Mouse (Mus musculus) limb, embryonic 11.5 days (tissue): Measurements from ENCODE around the gene Fam219b. TPM values are rescaled to one million over a fixed set of nuclear protein-coding genes. Genes with fewer than 3 reads are reported as not detected.
A peak's percentile ranks its signal among the peaks of the same experiment; 100 is the strongest.

Experiments used
- ATAC-seq: fragments of 200-750 bp; cut with Nextera tagmentation; 2 replicates; pipeline ENCODE4 v1.8.0; 2017; ENCODE audit warnings: low read depth; ENCODE audit not compliant: insufficient number of reproducible peaks, low FRiP score, low TSS enrichment
- DNase-seq: peaks from one replicate; pipeline ENCODE4 v3.0.0-alpha.2; 2015; ENCODE audit warnings: low spot score
- H3K27ac ChIP-seq: fragments of 300-500 bp; sonication (generic); replicated peaks from 2 replicates; pipeline ENCODE4 v1.5.1; 2014; ENCODE audit warnings: low read depth, mild to moderate bottlenecking, low read length
- H3K27me3 ChIP-seq: fragments of 300-500 bp; sonication (generic); 2 replicates; pipeline ENCODE4 v1.6.1; 2014; ENCODE audit warnings: mild to moderate bottlenecking, low read length, mixed read lengths; ENCODE audit not compliant: control insufficient read depth, insufficient read depth
- H3K36me3 ChIP-seq: fragments of 300-500 bp; sonication (generic); 2 replicates; pipeline ENCODE4 v1.6.1; 2014; ENCODE audit warnings: mild to moderate bottlenecking, low read length, moderate library complexity, mixed read lengths; ENCODE audit not compliant: control insufficient read depth, insufficient read depth
- H3K4me1 ChIP-seq: fragments of 300-500 bp; sonication (generic); 2 replicates; pipeline ENCODE4 v1.6.1; 2014; ENCODE audit warnings: low read length, mixed read lengths; ENCODE audit not compliant: control insufficient read depth, insufficient read depth
- H3K4me2 ChIP-seq: fragments of 300-500 bp; sonication (generic); 2 replicates; pipeline ENCODE4 v1.6.1; 2014; ENCODE audit warnings: low read depth, mild to moderate bottlenecking, moderate library complexity; ENCODE audit not compliant: severe bottlenecking
- H3K4me3 ChIP-seq: fragments of 300-500 bp; sonication (generic); 2 replicates; pipeline ENCODE4 v1.5.1; 2014; ENCODE audit warnings: low read depth, low read length
- H3K9ac ChIP-seq: fragments of 300-500 bp; sonication (generic); 2 replicates; pipeline ENCODE4 v1.6.1; 2014; ENCODE audit warnings: mild to moderate bottlenecking, low read length
- H3K9me3 ChIP-seq: fragments of 300-500 bp; sonication (generic); 2 replicates; pipeline ENCODE4 v1.6.1; 2016; ENCODE audit warnings: low read length; ENCODE audit not compliant: control insufficient read depth
- WGBS: fragments of 180-500 bp; shearing (Covaris S2); extraction: QIAGEN DNeasy Blood & Tissue Kit; methylation state at CpG from one replicate; pipeline ENCODE4 v1.1.7; 2014; 5-methylcytosine and 5-hydroxymethylcytosine counted together
- polyA plus RNA-seq: library from polyadenylated mRNA; unstranded; fragments of >200 nt; fragmentation: Nextera tagmentation; extraction: Ambion mirVana; gene quantifications from 2 replicates; pipeline ENCODE4 v1.2.1, GENCODE M21; 2014

The Fam219b gene
- polyA plus RNA-seq: 16.8 and 17.8 TPM in 2 replicates

- Histone ChIP-seq H3K27me3 (no peaks in the 10 kb centered on the region), H3K4me2 (peak within 1 kb of the TSS; percentile 73), H3K9me3 (no peaks in the 10 kb centered on the region), H3K4me1 (peaks cover 9% of the 10 kb centered on the region), H3K36me3 (peaks cover 8% of the 10 kb centered on the region; the same call in 1 of the 2 replicates), H3K27ac (peak within 1 kb of the TSS; percentile 58; the same call in 1 of the 2 replicates), H3K9ac (peak within 1 kb of the TSS; percentile 80), H3K4me3 (peak within 1 kb of the TSS; percentile 77)
- WGBS: 3% methylated on average over 45 of the region's 45 CpGs
- ATAC-seq (peak; percentile 81), DNase-seq (peak; percentile 89)
These were observed at the start of gene Fam219b for GRCm38 (mm10) chr9:57537044-57537727. Fam219b (plus strand) TSS chr9:57537528.

GRCm38 (mm10) chr9:57487807-57488206 is 49.5 kb upstream of the Fam219b start:
- H3K27me3 ChIP-seq: no peaks in the 10 kb centered on the region
- H3K4me1 ChIP-seq: no peaks in the 10 kb centered on the region
- no peaks in the 10 kb centered on the region for H3K36me3 ChIP-seq
- H3K4me3 ChIP-seq: no peak overlapping the region
- no peak overlapping the region for H3K9ac ChIP-seq
- ATAC-seq (no peak), DNase-seq (no peak)
- no peak overlapping the region for H3K4me2 ChIP-seq
- no peak overlapping the region for H3K27ac ChIP-seq
- no peaks in the 10 kb centered on the region for H3K9me3 ChIP-seq
- WGBS: 75% methylated on average over 7 of the region's 7 CpGs

DNA sequence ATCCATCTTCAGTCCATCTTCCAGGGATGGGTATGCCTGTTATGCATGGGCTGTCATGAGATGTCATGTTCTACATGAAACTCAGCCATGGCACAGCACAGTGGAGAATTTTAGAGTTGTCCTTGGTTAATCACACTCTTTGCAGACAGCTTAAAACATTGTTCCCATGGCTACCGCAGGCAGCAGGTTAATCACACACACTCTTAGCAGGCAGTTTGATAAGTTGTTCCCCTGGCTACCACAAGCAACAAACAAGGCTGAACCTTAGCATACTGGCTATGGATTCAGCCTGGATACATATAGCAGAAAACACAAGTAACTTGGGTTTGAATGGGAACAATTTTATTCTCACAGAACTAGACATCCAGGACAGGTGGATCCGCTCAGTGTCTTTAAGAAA is 43.8 kb upstream of the Fam219b start:
- 89% methylated on average over 2 of the region's 2 CpGs for WGBS
- Histone ChIP-seq H3K36me3 (no peaks in the 10 kb centered on the region), H3K27me3 (no peaks in the 10 kb centered on the region), H3K4me3 (no peak overlapping the region), H3K27ac (no peak overlapping the region), H3K9me3 (no peaks in the 10 kb centered on the region), H3K4me2 (no peak overlapping the region), H3K9ac (no peak overlapping the region), H3K4me1 (no peaks in the 10 kb centered on the region)
- ATAC-seq (no peak), DNase-seq (no peak)

DNA sequence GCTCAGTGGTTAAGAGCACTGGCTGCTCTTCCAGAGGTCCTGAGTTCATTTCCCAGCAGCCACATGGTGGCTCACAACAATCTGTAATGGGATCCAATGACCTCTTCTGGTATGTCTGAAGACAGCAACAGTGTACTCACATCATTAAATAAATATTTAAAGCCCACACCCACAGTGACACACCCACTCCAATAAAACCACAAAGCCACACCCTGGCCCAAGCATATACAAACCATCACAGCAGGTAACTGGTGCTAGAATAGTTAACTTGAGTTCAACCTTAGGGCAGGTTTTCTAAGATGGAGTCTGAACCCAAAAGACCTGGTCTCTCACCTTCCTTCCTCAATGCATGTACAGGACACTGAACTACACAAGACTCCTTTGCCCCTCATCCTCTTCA is 42.4 kb upstream of the Fam219b start:
- H3K27me3 ChIP-seq: 0 out of 2 replicates have a peak, but pooled peaks cover 5% of the 10 kb centered on the region
- ATAC-seq: no peak

DNA sequence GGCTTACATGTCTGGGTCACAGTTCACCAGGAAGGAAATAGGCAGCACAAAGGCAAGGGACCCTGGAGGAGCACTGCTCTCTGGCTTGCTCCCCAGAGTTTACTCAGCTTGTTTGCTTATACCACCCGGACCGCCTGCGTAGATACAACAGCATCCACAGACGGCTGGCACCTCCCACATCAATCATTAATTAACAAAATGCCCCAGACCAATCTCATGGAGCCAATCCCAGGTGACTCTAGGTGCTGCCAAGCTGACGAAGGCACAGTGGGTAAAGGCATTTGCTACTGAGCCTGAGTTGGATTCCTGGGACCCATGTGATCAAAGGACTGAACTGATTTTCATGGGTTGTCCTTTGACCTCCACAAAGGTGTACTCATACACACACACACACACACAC is 40.1 kb upstream of the Fam219b start:
- Histone ChIP-seq H3K4me3 (no peak overlapping the region), H3K4me1 (no peaks in the 10 kb centered on the region), H3K27me3 (peaks cover 27% of the 10 kb centered on the region), H3K4me2 (no peak overlapping the region; the same call in 1 of the 2 replicates), H3K27ac (no peak overlapping the region), H3K36me3 (no peaks in the 10 kb centered on the region), H3K9ac (no peak overlapping the region), H3K9me3 (no peaks in the 10 kb centered on the region)
- ATAC-seq (no peak), DNase-seq (no peak)
- WGBS: 80% methylated on average over 5 of the region's 5 CpGs

More for the DNA sequence above, 42.4 kb upstream of the Fam219b start:
- Histone ChIP-seq H3K4me1 (no peaks in the 10 kb centered on the region), H3K9me3 (no peaks in the 10 kb centered on the region), H3K4me2 (no peak overlapping the region), H3K9ac (no peak overlapping the region), H3K27ac (no peak overlapping the region), H3K36me3 (no peaks in the 10 kb centered on the region), H3K4me3 (no peak overlapping the region)
- DNase-seq: no peak

- H3K4me1 ChIP-seq: no peaks in the 10 kb centered on the region
- no peak overlapping the region for H3K9ac ChIP-seq
- WGBS: 74% methylated on average over 7 of the region's 7 CpGs
- H3K9me3 ChIP-seq: no peaks in the 10 kb centered on the region
- H3K27ac ChIP-seq: no peak overlapping the region
- no peak overlapping the region for H3K4me2 ChIP-seq
- no peak for ATAC-seq
- no peak for DNase-seq
- H3K27me3 ChIP-seq: peaks cover 40% of the 10 kb centered on the region
- no peak overlapping the region for H3K4me3 ChIP-seq
- no peaks in the 10 kb centered on the region for H3K36me3 ChIP-seq
These were observed 38.8 kb upstream of the Fam219b start for GRCm38 (mm10) chr9:57498536-57498935.

DNA sequence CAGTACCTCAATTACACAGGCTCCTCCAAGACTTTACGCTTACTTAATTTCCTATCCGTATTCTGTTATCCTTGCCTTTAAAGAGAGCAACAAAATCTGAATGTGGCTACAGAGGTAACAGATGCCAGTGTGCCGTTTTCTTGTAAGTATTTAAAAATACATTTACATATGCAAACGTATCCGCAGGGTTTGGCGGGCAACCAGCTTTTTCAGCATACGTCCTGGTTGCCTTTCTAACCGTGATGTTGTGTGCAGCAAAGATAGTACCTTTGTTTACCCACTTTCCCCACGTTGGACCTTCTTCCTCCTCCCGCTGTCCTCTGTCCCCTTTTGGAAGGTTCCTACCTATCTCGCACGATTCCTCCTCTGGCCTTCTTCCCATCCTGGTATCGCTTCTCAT is 35.9 kb upstream of the Fam219b start:
- H3K9ac ChIP-seq: no peak overlapping the region
- DNase-seq (no peak), ATAC-seq (no peak)
- no peaks in the 10 kb centered on the region for H3K9me3 ChIP-seq
- 10% methylated on average over 13 of the region's 13 CpGs for WGBS
- H3K36me3 ChIP-seq: no peaks in the 10 kb centered on the region
- no peak overlapping the region for H3K27ac ChIP-seq
- H3K4me3 ChIP-seq: no peak overlapping the region
- peaks cover 69% of the 10 kb centered on the region for H3K27me3 ChIP-seq
- H3K4me2 ChIP-seq: no peak overlapping the region
- H3K4me1 ChIP-seq: 0 out of 2 replicates have a peak, but pooled peaks cover 2% of the 10 kb centered on the region

DNA sequence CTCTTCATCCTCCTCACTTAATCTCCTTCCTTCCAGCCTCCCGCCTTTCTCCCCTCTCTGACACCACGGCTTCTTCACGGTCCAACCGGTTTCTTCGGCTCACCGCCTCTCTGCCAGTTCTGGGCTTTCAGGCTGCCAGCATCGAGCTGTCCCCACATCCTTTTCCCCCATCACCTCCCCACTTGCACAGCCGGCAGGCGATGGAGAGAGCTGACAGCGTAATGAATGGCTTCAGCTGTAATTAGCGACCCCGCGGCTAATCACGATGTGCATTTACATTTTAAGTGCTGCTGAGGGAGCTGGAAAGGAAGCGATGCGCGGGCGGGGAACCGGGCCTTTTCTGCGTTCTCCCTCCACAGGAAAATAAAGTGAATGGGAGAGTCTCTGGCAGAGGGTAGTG is 35.5 kb upstream of the Fam219b start:
- no peaks in the 10 kb centered on the region for H3K9me3 ChIP-seq
- ATAC-seq (no peak), DNase-seq (peak; percentile 47)
- H3K4me2 ChIP-seq: no peak overlapping the region
- H3K9ac ChIP-seq: no peak overlapping the region
- no peak overlapping the region for H3K27ac ChIP-seq
- no peak overlapping the region for H3K4me3 ChIP-seq
- H3K4me1 ChIP-seq: 0 out of 2 replicates have a peak, but pooled peaks cover 2% of the 10 kb centered on the region
- no peaks in the 10 kb centered on the region for H3K36me3 ChIP-seq
- 1% methylated on average over 20 of the region's 20 CpGs for WGBS
- peaks cover 70% of the 10 kb centered on the region for H3K27me3 ChIP-seq
